Mouse (Mus musculus) hindbrain, embryonic 12.5 days (tissue): ENCODE data around the gene Cryzl1. TPM values are rescaled to one million over a fixed set of nuclear protein-coding genes. Genes with fewer than 3 reads are reported as not detected.
"Not testable (repeated sequence)": the region's sequence is repeated elsewhere in the genome, so short reads cannot be mapped to it uniquely, and the experiment has no call there.

Source experiments
- ATAC-seq: fragments of 200-750 bp; cut with Nextera tagmentation; 2 replicates; pipeline ENCODE4 v1.8.0; 2017; ENCODE audit warnings: moderate TSS enrichment; ENCODE audit not compliant: low FRiP score
- H3K27ac ChIP-seq: fragments of 300-500 bp; sonication (generic); 2 replicates; pipeline ENCODE4 v1.5.1; 2016; ENCODE audit warnings: mild to moderate bottlenecking
- H3K27me3 ChIP-seq: fragments of 300-500 bp; sonication (generic); 2 replicates; pipeline ENCODE4 v1.6.1; 2016; ENCODE audit warnings: mild to moderate bottlenecking
- H3K36me3 ChIP-seq: fragments of 300-500 bp; sonication (generic); 2 replicates; pipeline ENCODE4 v1.6.1; 2016; ENCODE audit warnings: mild to moderate bottlenecking
- H3K4me1 ChIP-seq: fragments of 300-500 bp; sonication (generic); 2 replicates; pipeline ENCODE4 v1.6.1; 2016
- H3K4me2 ChIP-seq: fragments of 300-500 bp; sonication (generic); replicated peaks from 2 replicates; pipeline ENCODE4 v1.6.1; 2016; ENCODE audit warnings: mild to moderate bottlenecking
- H3K4me3 ChIP-seq: fragments of 300-500 bp; sonication (generic); 2 replicates; pipeline ENCODE4 v1.5.1; 2016; ENCODE audit warnings: mild to moderate bottlenecking
- H3K9ac ChIP-seq: fragments of 300-500 bp; sonication (generic); 2 replicates; pipeline ENCODE4 v1.6.1; 2016; ENCODE audit warnings: mild to moderate bottlenecking, moderate library complexity
- H3K9me3 ChIP-seq: fragments of 300-500 bp; sonication (generic); replicated peaks from 2 replicates; pipeline ENCODE4 v1.6.1; 2016; ENCODE audit warnings: mild to moderate bottlenecking
- WGBS: fragments of 180-500 bp; shearing (Covaris S2); methylation state at CpG from one replicate; pipeline ENCODE4 v1.1.7; 2016; 5-methylcytosine and 5-hydroxymethylcytosine counted together
- polyA plus RNA-seq: library from polyadenylated mRNA; unstranded; fragments of >200 nt; fragmentation: Nextera tagmentation; extraction: Ambion mirVana; gene quantifications from 2 replicates; pipeline ENCODE4 v1.2.1, GENCODE M21; 2016

The Cryzl1 gene
- polyA plus RNA-seq, 1 experiment from 2014 or later: 81.1 TPM

- Histone ChIP-seq H3K4me1 (peaks cover 12% of the 10 kb centered on the region), H3K4me2 (peak within 1 kb of the TSS; percentile 94), H3K4me3 (peak within 1 kb of the TSS; percentile 77), H3K27ac (peak within 1 kb of the TSS; percentile 99), H3K36me3 (peaks cover 13% of the 10 kb centered on the region), H3K9me3 (no peaks in the 10 kb centered on the region), H3K9ac (peak within 1 kb of the TSS; percentile 82), H3K27me3 (no peaks in the 10 kb centered on the region)
- under 1% methylated on average over 59 of the region's 59 CpGs for WGBS
- peak; percentile 88 for ATAC-seq
These were observed 81.9 kb downstream of the Cryzl1 start, which contains the start of gene Gart for GRCm38 (mm10) chr16:91646681-91647419. Gart (minus strand) TSS chr16:91646952.

- peak overlapping the region; percentile 99; the same call in 1 of the 2 replicates for H3K27ac ChIP-seq
- ATAC-seq: no peak
These were observed 82.7 kb downstream of the Cryzl1 start for GRCm38 (mm10) chr16:91645995-91646602.

GRCm38 (mm10) chr16:91645420-91645819 is 83.4 kb downstream of the Cryzl1 start:
- H3K27me3 ChIP-seq, H3K9ac ChIP-seq, H3K9me3 ChIP-seq, H3K27ac ChIP-seq, H3K4me3 ChIP-seq, ATAC-seq: not testable (repeated sequence)
- Histone ChIP-seq H3K36me3 (peaks cover 24% of the 10 kb centered on the region), H3K4me1 (peaks cover 12% of the 10 kb centered on the region), H3K4me2 (peak overlapping the region; percentile 94; the same call in 1 of the 2 replicates)
- 60% methylated on average over 1 of the region's 2 CpGs for WGBS

More at GRCm38 (mm10) chr16:91645995-91646602, 82.7 kb downstream of the Cryzl1 start:
- 1% methylated on average over 11 of the region's 11 CpGs for WGBS
- Histone ChIP-seq H3K9me3 (no peaks in the 10 kb centered on the region), H3K27me3 (no peaks in the 10 kb centered on the region), H3K4me3 (peak overlapping the region; percentile 77), H3K4me1 (peaks cover 12% of the 10 kb centered on the region), H3K9ac (peak overlapping the region; percentile 82), H3K4me2 (peak overlapping the region; percentile 94), H3K36me3 (peaks cover 18% of the 10 kb centered on the region)

- no peak for ATAC-seq
- Histone ChIP-seq H3K4me3 (no peak overlapping the region), H3K9ac (no peak overlapping the region), H3K36me3 (peaks cover 28% of the 10 kb centered on the region), H3K4me1 (peaks cover 10% of the 10 kb centered on the region), H3K27ac (no peak overlapping the region), H3K4me2 (no peak overlapping the region), H3K27me3 (no peaks in the 10 kb centered on the region), H3K9me3 (no peaks in the 10 kb centered on the region)
- 85% methylated on average over 2 of the region's 2 CpGs for WGBS
These were observed 83.9 kb downstream of the Cryzl1 start for GRCm38 (mm10) chr16:91644901-91645300.

GRCm38 (mm10) chr16:91640171-91640570 is 88.6 kb downstream of the Cryzl1 start:
- ATAC-seq: no peak
- H3K9ac ChIP-seq: no peak overlapping the region
- H3K4me3 ChIP-seq: no peak overlapping the region
- no peaks in the 10 kb centered on the region for H3K9me3 ChIP-seq
- H3K27ac ChIP-seq: no peak overlapping the region
- WGBS: 95% methylated on average over 8 of the region's 8 CpGs
- no peak overlapping the region for H3K4me2 ChIP-seq
- 0 out of 2 replicates have a peak, but pooled peaks cover 2% of the 10 kb centered on the region for H3K4me1 ChIP-seq
- H3K36me3 ChIP-seq: peaks cover 71% of the 10 kb centered on the region
- H3K27me3 ChIP-seq: no peaks in the 10 kb centered on the region

- ATAC-seq: no peak
- Histone ChIP-seq H3K36me3 (peaks cover 75% of the 10 kb centered on the region), H3K9me3 (no peaks in the 10 kb centered on the region), H3K27ac (no peak overlapping the region), H3K4me3 (no peak overlapping the region), H3K4me2 (no peak overlapping the region), H3K4me1 (no peaks in the 10 kb centered on the region), H3K9ac (no peak overlapping the region), H3K27me3 (no peaks in the 10 kb centered on the region)
- 90% methylated on average over 2 of the region's 2 CpGs for WGBS
These were observed 89.1 kb downstream of the Cryzl1 start for GRCm38 (mm10) chr16:91639636-91640035.

Other genes with a start within 250 kb of the Cryzl1 start
- 60.7 and 65.4 TPM in 2 replicates for gene Ifnar1, start 243.7 kb downstream of the Cryzl1 start, polyA plus RNA-seq
- 47.1 and 48.6 TPM in 2 replicates for gene Ifngr2, start 181.9 kb downstream of the Cryzl1 start, polyA plus RNA-seq
- gene Tmem50b, start 131.2 kb downstream of the Cryzl1 start, polyA plus RNA-seq: 46.6 and 48.7 TPM in 2 replicates
- 4.9 and 6.2 TPM in 2 replicates for gene Dnajc28, start 109.9 kb downstream of the Cryzl1 start, polyA plus RNA-seq
- gene Gart, start 82.0 kb downstream of the Cryzl1 start, polyA plus RNA-seq: 85.2 and 88.1 TPM in 2 replicates
- gene Son, start 81.5 kb downstream of the Cryzl1 start, polyA plus RNA-seq: 159 and 162 TPM in 2 replicates
- 28.9 and 31.0 TPM in 2 replicates for gene Donson, start 40.2 kb downstream of the Cryzl1 start, polyA plus RNA-seq
- gene Itsn1, start 306 bp upstream of the Cryzl1 start, polyA plus RNA-seq: 79.2 and 83.0 TPM in 2 replicates